Mouse (Mus musculus) right cerebral cortex, postnatal 4 days (tissue): ENCODE measurements around the gene Trio.
"Not testable (repeated sequence)": the region's sequence is repeated elsewhere in the genome, so short reads cannot be mapped to it uniquely, and the experiment has no call there.

Experiments
- DNase-seq: peaks from one replicate; pipeline ENCODE4 v3.0.0-alpha.2; 2022

The Trio gene

GRCm38 (mm10) chr15:27872286-27872685, 153.4 kb downstream of the Trio start:
- DNase-seq, result no peak

- DNase-seq, result no peak
Observed at GRCm38 (mm10) chr15:27871708-27872107, 153.9 kb downstream of the Trio start.

- DNase-seq, result no peak
Observed at GRCm38 (mm10) chr15:27871260-27871659, 154.4 kb downstream of the Trio start.

GRCm38 (mm10) chr15:27869001-27869400, 156.6 kb downstream of the Trio start:
- no peak for DNase-seq

GRCm38 (mm10) chr15:27867831-27868230, 157.8 kb downstream of the Trio start:
- DNase-seq, result no peak

GRCm38 (mm10) chr15:27866471-27866870, 159.2 kb downstream of the Trio start:
- no peak for DNase-seq

- DNase-seq, result no peak
Observed at GRCm38 (mm10) chr15:27866053-27866452, 159.6 kb downstream of the Trio start.

GRCm38 (mm10) chr15:27864397-27864796, 161.3 kb downstream of the Trio start:
- DNase-seq, result no peak

GRCm38 (mm10) chr15:27862949-27863348, 162.7 kb downstream of the Trio start:
- no peak for DNase-seq

- no peak for DNase-seq
Observed at GRCm38 (mm10) chr15:27860439-27860838, 165.2 kb downstream of the Trio start.

GRCm38 (mm10) chr15:27859590-27859989, 166.1 kb downstream of the Trio start:
- DNase-seq, result no peak

- no peak for DNase-seq
Observed at GRCm38 (mm10) chr15:27859115-27859514, 166.5 kb downstream of the Trio start.

GRCm38 (mm10) chr15:27858179-27858819, 167.3 kb downstream of the Trio start:
- DNase-seq, result no peak

GRCm38 (mm10) chr15:27857242-27857641, 168.4 kb downstream of the Trio start:
- no peak for DNase-seq

- DNase-seq, result no peak
Observed at GRCm38 (mm10) chr15:27856050-27856787, 169.4 kb downstream of the Trio start.

GRCm38 (mm10) chr15:27851312-27851711, 174.3 kb downstream of the Trio start:
- DNase-seq, result no peak

- DNase-seq, result peak; percentile 54
Observed at GRCm38 (mm10) chr15:27850904-27851303, 174.7 kb downstream of the Trio start.

GRCm38 (mm10) chr15:27849910-27850309, 175.7 kb downstream of the Trio start:
- DNase-seq, result no peak

GRCm38 (mm10) chr15:27841696-27842095, 184.0 kb downstream of the Trio start:
- DNase-seq, result no peak

- DNase-seq, result no peak
Observed at GRCm38 (mm10) chr15:27840579-27840978, 185.1 kb downstream of the Trio start.

- no peak for DNase-seq
Observed at GRCm38 (mm10) chr15:27840125-27840524, 185.5 kb downstream of the Trio start.

- DNase-seq, result no peak
Observed at GRCm38 (mm10) chr15:27831646-27832045, 194.0 kb downstream of the Trio start.

GRCm38 (mm10) chr15:27827871-27828270, 197.8 kb downstream of the Trio start:
- DNase-seq, result not testable (repeated sequence)

GRCm38 (mm10) chr15:27826886-27827285, 198.8 kb downstream of the Trio start:
- no peak for DNase-seq
